Mouse (Mus musculus) gastrocnemius, postnatal 10 days (tissue): Measurements from ENCODE around the gene Sinhcaf. TPM values are rescaled to one million over a fixed set of nuclear protein-coding genes. Genes with fewer than 3 reads are reported as not detected.
"Not testable (repeated sequence)": the region's sequence is repeated elsewhere in the genome, so short reads cannot be mapped to it uniquely, and the experiment has no call there.

ENCODE experiments used
- DNase-seq: peaks from one replicate; pipeline ENCODE4 v3.0.0; 2021; ENCODE audit warnings: mixed read lengths
- long read RNA-seq, 2 experiments: library from polyadenylated mRNA; stranded (forward); transcript quantifications; one replicate each; pipeline ENCODE4 v2.0.0; 2021
- total RNA-seq, 2 experiments: library from RNA; stranded (reverse); gene quantifications; 2 replicates each; pipeline ENCODE4 v1.2.3; 2021

Sinhcaf gene
- 1 to 10 TPM; 4.0 to 6.4 TPM for total RNA-seq
- long read RNA-seq, experiment 1, transcript Sinhcaf-201 (6 exons, 2,697 nt) = major isoform, 7 of 12 reads
- long read RNA-seq, experiment 1, partial matches to known transcripts = 0 of 12 reads
- long read RNA-seq, experiment 1, other reads (novel, unspliced or antisense) = 2 of 12 reads
- long read RNA-seq, experiment 2, partial matches to known transcripts = 0 of 2 reads
- long read RNA-seq, experiment 2, other reads (novel, unspliced or antisense) = 0 of 2 reads

DNA sequence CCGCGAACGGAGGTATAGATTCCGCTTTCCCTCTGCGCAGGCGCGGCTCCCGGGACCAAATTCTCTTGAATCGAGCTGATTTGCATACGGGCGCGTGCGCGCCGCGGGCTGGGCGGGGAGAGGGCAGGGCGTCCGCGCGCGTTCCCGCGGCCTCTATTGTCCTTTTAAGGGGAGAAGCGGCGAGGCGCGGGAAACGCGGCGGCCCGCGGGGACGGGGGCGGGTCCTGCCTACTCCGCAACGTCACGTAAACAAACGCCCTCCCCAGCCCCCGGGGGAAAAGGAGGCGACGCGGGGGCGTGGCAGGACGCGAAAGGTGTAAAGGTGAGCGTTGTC, at the start of gene Sinhcaf:
Gene Sinhcaf, minus strand, starts transcription at position 59 of the 334 bp plus-strand sequence.
- peak; percentile 95 for DNase-seq

DNA sequence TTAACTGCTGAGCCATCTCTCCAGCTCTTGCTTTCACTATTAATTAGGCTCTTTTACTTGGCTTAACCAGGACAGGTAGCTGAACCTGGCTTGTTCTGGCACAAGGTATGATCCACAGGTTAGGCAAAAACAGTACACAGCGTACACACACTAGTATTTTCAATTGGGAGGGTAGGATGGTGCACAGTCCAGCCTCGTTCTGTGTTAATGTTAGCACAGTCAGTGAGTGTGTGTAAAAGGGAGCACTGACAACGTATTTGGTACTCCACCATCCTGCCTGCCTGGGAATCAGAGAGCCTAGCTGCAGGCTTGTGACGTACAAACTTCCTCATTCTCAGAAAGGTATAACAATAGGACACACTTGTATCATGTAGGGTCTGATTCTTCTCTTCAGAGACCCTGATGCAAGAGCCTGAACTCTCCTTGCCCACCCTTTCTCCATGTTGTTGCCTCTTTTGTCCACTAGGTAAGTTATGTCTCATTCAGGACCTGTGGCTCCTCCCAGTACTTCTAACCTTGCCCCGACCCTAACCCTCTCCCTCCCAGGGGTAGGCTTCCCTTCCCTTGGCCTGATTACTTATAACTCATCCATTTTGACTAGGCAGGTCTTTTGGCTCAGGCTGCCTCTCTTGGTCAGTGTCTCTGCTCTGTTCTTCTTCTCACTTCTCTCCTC, 48.2 kb upstream of the Sinhcaf start:
- no peak for DNase-seq

DNA sequence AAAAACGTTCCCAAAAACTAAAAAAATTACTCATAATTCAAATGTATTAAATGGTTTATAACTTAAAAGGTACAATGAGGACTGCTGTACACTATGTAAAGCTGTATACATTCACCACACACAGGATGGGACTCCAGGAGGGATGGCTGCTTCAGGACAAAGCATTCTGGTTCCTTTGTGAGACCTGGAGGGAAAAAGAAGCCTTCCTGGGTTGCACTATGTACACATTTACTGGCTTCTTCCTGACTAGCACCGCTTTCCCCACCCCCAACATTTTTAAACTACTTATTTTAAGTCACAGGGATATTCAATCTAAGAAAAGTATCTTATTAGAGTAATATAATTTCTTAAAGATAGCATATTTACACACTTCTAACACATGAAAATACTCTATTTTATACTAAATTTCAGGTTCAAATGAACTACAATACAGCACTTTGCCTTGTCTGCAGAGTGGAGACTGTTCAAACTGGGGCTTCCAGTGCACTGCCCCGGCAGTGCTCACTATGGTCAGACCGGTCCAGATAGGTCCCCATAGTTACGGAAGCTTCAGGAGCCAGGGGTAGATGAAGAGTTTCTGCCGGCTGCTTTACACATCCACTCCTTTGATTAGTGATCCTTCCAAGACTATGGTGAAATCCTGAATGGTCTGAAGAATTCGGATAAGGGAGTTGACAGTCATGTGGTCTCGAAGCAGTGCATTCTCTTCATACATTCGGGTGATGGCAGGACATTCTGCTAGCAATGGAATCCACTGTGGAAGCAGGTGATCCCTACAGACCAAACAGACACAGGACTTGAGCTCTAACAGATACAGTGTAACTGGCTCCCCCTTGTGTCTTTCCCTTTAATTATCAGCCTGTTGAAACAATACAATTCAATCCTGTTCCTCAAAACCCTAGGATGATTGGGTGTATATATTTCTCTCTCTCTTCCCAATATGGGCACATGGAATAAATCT, 47.1 kb upstream of the Sinhcaf start:
- DNase-seq = no peak

DNA sequence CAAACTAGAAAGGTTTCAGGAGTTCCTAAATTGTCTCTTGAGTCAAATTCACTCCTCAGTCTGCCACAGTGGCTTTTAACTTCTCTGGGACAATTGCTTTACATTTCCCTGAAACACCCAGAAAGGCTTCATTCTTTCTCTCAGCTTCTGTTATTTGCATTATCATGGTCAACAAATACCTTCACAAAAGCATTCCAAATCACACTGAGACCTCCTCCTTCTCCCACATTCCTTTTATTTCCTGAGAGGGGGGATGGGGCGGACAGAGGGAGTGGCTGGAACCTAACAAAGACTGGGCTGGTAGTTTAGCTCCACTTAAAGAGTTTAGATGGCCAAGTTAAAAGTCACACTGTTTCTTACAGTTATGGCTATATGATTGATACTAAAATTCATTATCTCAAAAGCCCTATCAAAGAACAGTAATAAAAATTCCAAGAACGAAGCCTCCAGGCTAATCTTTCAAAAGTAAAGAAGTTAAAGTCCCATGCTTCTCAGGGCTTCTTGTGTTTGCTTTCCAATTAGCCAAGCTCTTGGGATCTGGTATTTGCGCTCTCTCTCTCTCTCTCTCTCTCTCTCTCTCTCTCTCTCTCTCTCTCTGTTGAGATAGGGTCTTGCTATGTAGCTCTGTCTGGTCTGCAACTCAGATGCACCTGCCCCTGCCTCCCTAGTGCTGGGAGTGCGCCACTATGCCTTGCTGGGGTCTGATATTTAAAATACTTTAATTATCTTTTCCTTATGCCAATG, 46.3 kb upstream of the Sinhcaf start:
- no peak for DNase-seq

DNA sequence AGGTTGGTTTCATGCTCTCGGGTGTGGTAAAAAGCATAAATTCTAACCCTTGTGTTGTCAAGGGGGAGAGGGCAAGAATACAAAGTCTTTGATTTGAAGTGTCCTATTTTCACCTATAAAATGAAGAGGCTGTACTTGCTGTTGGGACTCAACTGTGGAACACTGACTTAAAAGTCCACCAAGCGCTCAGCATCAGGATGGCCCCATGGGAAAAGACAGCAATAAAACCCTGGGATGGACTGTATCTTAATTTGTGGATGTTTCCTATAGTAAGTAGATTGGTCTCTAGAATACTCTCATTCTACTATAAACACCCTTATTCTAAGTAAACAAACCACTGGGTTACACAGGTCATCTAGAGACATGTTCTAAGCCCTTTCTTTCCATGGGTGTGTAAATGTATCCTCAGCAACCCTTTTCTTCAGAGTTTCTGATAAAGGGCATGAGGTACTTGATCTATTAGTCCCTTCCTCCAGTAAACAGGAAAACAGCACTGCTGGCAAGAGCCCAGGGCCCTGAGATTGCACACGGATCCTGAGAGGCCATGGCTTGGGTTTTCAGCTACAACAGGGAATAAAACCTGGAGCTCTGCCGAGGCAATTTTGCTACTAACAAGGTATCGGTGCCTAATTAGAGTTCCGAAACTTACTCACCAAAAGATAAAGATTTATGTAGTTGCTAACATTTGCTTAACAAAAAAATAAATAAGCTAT, 45.5 kb upstream of the Sinhcaf start:
- no peak for DNase-seq

GRCm38 (mm10) chr6:148989792-148990491, 43.7 kb upstream of the Sinhcaf start:
- DNase-seq = not testable (repeated sequence)

DNA sequence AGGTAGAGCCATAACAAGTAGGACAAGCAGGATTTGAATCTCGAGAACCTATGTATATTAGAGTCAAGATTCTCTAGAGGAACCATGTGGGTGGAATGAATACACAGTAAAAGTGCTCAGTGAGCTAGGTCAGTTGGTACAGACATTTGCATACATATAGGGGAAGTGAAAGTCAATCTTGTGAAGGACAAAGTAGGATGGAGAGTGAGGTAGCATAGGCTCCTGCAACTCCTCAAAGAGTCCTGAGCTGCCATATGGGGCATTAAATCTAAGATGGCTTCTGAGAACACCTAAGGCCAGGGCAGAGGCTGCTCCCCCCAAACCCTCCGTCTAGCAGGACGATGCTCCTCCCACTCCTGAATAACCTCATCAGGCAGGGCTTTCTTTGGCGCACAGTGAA, 39.7 kb upstream of the Sinhcaf start:
- DNase-seq = no peak

DNA sequence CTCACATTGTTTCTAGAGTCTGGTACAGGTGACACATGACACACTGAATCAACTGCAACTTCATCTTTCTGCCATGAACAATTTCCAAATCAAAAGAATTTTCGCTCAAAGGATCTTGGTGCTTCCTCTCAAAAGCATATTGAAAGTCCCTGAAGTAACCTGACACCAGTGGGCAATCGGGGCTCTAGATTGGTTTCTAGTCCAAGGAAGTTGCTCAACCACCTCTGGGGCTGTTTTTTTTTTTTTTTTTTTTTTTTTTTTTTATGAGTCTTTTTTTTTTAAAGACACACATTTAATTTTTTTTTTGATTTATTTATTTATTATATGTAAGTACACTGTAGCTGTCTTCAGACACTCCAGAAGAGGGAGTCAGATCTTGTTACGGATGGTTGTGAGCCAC, 34.2 kb upstream of the Sinhcaf start:
- no peak for DNase-seq

DNA sequence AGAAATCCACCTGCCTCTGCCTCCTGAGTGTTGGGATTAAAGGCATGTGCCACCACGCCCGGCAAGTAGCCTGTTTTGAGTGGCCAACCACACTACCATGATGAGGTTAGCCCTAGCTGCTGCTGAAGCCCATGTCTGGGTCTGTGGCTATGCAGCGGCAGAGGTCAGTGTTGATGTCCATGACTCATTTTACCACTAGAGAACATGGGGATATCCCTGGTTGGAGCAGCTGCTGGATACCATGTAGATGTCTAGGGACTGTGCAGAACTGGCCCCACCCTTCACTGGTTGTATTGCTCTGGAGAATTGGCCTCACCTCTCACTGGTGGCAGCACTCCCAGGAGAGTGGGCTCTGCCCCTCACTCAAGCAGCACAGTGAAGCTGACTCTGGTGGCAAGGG, 28.8 kb upstream of the Sinhcaf start:
- no peak for DNase-seq

- no peak for DNase-seq
Measured at GRCm38 (mm10) chr6:148972891-148973290, 26.6 kb upstream of the Sinhcaf start.

- DNase-seq = no peak
Measured at GRCm38 (mm10) chr6:148972059-148972848, 26.0 kb upstream of the Sinhcaf start.

- DNase-seq = no peak
Measured at GRCm38 (mm10) chr6:148971385-148971940, 25.2 kb upstream of the Sinhcaf start.

DNA sequence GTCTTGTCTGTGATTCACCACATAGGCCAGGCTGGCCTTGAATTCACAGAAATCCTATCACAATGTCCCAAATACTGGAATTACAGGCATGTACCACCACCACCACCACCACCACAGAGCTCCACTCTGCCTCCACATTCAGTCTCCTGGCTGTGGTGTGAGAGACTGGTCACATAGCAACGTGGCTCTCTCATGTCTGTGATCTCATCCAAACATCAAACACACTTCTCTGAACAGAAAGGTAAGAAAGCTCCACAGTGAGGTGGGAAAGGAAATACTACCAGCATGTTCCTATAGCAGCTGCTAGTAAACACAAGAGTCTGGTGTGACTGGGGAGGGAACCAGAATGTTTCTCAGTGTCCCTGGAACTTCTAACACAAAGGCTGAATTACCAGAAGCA, 15.0 kb upstream of the Sinhcaf start:
- DNase-seq = no peak

- DNase-seq = no peak
Measured at GRCm38 (mm10) chr6:148959540-148960238, 13.4 kb upstream of the Sinhcaf start.

DNA sequence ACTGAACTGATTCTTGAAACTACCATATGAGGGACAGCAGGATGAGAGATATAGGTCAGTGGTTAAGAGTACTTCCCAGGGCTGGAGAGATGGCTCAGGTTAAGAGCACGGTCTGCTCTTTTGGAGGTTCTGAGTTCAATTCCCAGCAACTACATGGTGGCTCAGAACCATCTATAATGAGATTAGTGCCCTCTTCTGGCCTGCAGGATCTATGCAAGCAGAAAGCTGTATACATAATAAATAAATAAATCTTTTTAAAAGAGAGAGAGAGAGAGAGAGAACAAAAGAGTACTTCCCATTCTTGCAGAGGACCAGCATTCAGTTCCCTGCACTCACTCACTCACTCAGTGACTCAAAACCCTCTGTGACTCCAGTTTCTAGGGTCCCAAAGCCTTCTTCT, 12.4 kb upstream of the Sinhcaf start:
- DNase-seq = no peak

- DNase-seq = no peak
Measured at GRCm38 (mm10) chr6:148957046-148957445, 10.8 kb upstream of the Sinhcaf start.

DNA sequence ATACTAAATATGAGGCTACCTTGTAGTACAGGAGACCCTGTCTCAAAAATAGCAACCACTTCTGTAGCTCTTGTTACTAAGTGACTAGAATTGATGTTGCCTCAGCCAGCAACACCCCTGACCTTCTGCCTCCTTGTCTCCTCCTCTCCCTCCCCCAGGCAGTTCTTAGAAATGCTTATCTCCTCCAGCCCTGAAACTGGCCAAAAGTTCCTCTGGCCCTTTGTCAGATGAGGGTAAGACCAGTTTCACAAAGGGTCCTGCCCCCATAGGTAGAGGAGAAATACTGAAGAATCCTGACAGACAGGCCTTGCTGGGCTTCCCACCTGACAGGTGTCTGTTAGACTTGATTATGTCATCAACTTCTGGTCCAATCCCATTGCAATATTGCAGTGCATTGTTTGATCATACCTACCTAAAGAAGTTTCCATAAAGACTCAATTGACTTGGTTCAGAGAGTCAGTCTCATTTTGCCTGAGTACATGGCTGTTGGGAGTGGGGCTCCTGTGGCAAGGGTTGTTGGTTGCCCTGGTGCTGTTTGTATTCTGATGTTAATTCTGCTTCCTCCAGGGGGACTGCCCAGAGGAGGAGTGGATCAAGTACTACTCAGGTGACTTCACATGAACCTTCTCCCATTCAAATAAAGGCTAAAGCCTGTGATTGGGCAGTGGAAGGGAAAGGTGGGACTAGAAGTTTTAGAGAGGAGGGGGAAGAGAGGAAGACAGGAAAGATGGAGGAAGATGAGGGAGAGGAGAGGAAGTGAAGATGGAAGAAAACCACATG, 9.6 kb upstream of the Sinhcaf start:
- no peak for DNase-seq

DNA sequence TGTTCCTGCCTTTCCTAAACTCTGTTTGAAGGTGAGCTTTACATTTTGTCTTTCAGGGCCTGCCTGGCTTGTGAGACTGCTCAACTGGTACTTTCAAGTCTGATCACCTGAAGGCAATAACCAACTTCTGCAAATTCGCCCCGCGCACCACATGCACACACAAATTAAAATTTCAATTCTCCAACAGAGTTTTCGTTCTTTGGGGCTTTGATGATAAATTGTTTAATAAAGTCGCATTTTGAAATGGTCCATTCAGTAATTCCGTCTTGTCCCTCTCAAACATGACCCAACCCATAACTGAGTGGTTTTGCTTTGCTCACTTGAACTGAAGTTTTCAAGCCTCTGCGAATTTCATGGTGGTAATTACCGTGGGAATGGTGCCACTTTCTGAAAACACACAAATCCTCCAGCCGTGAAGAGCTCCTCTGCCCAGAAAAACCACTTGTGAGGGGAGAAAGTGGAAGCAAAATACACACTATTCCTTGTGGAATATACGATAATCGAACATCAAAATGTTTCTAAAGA, 676 bp upstream of the Sinhcaf start:
- DNase-seq = no peak
